Mouse (Mus musculus): Measurements from ENCODE around the gene Col2a1.

DNA sequence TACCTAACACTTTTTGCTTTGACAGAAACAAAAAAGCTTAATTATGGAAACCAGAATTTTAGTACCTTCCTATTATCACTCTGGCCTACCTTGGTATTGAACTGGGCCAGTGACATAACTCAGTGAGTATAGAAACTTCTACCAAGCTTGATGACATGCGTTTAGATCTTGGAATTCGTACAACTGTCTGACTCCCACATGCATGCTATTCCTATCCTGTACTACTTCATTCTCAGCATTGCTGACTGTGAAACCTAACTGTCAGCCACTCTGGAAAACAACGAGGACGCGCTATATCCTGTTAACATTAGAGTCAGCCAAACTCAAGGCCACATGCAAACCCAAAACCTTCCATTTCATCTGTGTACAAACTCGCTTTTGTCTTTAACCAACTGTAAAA is 39.5 kb upstream of the Col2a1 start:
- TF ChIP-seq POLR2A (IDR thresholded peaks at IDR 0.05; ENCODE audit: low read depth, low read length) (no peak), CTCF (IDR thresholded peaks at IDR 0.05; ENCODE audit: borderline replicate concordance, insufficient read depth, low read length) (no peak)

Measured in embryonic fibroblast, embryonic 13.5 days (primary cell).